Comparison of ENCODE assay signal across 18 mouse cellular contexts in genomic region chr2:31869692-31870091, GRCm38 (mm10). TPM values are rescaled to one million over a fixed set of nuclear protein-coding genes. Genes with fewer than 3 reads are reported as not detected.
"Had no signal": no experiment of that assay in that cellular context is flagged by ENCODE, and none has a peak within 500 bp of the region (broad histone marks: within the 10 kb centered on the region; RNA-seq: fewer than 3 reads in every experiment).

No protein-coding gene starts in this region.

- H3K4me3 ChIP-seq: neural tube, embryonic 13.5 days; neural tube, embryonic 15.5 days; stomach, embryonic 15.5 days had no signal

- H3K27me3 ChIP-seq: neural tube, embryonic 13.5 days; neural tube, embryonic 15.5 days; stomach, embryonic 15.5 days had no signal

- H3K36me3 ChIP-seq: neural tube, embryonic 13.5 days; neural tube, embryonic 15.5 days; stomach, embryonic 15.5 days had no signal

- DNase-seq: retina, postnatal 1 day; right cerebral cortex, adult 18-20 months; right cerebral cortex, postnatal 14 days; right cerebral cortex, postnatal 25 days; right cerebral cortex, postnatal 4 days; spleen, adult 18-20 months; thymus, adult 18-20 months; thymus, adult 2 months; thymus, postnatal 14 days; thymus, postnatal 25 days; thymus, postnatal 36 days; thymus, postnatal 4 days had no signal

- H3K4me2 ChIP-seq: neural tube, embryonic 13.5 days; neural tube, embryonic 15.5 days; stomach, embryonic 15.5 days had no signal

RNA-seq across cellular contexts. Expression of gene Fibcd1, which starts 23.9 kb away (rescaled TPM):
- polyA plus RNA-seq: stomach, embryonic 14.5 days had no signal

RNA-seq across cellular contexts. Expression of gene Qrfp, which starts 59.3 kb away (rescaled TPM):
- polyA plus RNA-seq: neural tube, embryonic 14.5 days; neural tube, embryonic 15.5 days; stomach, embryonic 16.5 days had no signal
